Mouse (Mus musculus) hindbrain, embryonic 13.5 days (tissue): ENCODE results near the gene Ier5. TPM values are rescaled to one million over a fixed set of nuclear protein-coding genes. Genes with fewer than 3 reads are reported as not detected.
A peak's percentile ranks its signal among the peaks of the same experiment; 100 is the strongest.

Source experiments
- ATAC-seq: fragments of 200-750 bp; cut with Nextera tagmentation; 2 replicates; pipeline ENCODE4 v1.8.0; 2017; ENCODE audit warnings: moderate TSS enrichment; ENCODE audit not compliant: low FRiP score
- H3K27ac ChIP-seq: fragments of 300-500 bp; sonication (generic); 2 replicates; pipeline ENCODE4 v1.5.1; 2015; ENCODE audit warnings: inconsistent platforms, mild to moderate bottlenecking, moderate library complexity
- H3K27me3 ChIP-seq: fragments of 300-500 bp; sonication (generic); 2 replicates; pipeline ENCODE4 v1.6.1; 2015; ENCODE audit warnings: mild to moderate bottlenecking, inconsistent platforms
- H3K36me3 ChIP-seq: fragments of 300-500 bp; sonication (generic); 2 replicates; pipeline ENCODE4 v1.6.1; 2015; ENCODE audit warnings: mild to moderate bottlenecking, inconsistent platforms
- H3K4me1 ChIP-seq: fragments of 300-500 bp; sonication (generic); replicated peaks from 2 replicates; pipeline ENCODE4 v1.6.1; 2015; ENCODE audit warnings: inconsistent platforms
- H3K4me2 ChIP-seq: fragments of 300-500 bp; sonication (generic); 2 replicates; pipeline ENCODE4 v1.6.1; 2015; ENCODE audit warnings: inconsistent platforms, mild to moderate bottlenecking, moderate library complexity
- H3K4me3 ChIP-seq: fragments of 300-500 bp; sonication (generic); 2 replicates; pipeline ENCODE4 v1.5.1; 2015; ENCODE audit warnings: mild to moderate bottlenecking, inconsistent platforms
- H3K9ac ChIP-seq: fragments of 300-500 bp; sonication (generic); 2 replicates; pipeline ENCODE4 v1.6.1; 2015; ENCODE audit warnings: mild to moderate bottlenecking, inconsistent platforms
- H3K9me3 ChIP-seq: fragments of 300-500 bp; sonication (generic); 2 replicates; pipeline ENCODE4 v1.6.1; 2016; ENCODE audit warnings: inconsistent platforms
- WGBS: fragments of 180-500 bp; shearing (Covaris S2); methylation state at CpG from one replicate; pipeline ENCODE4 v1.1.7; 2015; 5-methylcytosine and 5-hydroxymethylcytosine counted together
- polyA plus RNA-seq: library from polyadenylated mRNA; unstranded; fragments of >200 nt; fragmentation: Nextera tagmentation; extraction: Ambion mirVana; gene quantifications from 2 replicates; pipeline ENCODE4 v1.2.1, GENCODE M21; 2015

Ier5 gene
- polyA plus RNA-seq, 1 experiment from 2014 or later, result 8.8 TPM

DNA sequence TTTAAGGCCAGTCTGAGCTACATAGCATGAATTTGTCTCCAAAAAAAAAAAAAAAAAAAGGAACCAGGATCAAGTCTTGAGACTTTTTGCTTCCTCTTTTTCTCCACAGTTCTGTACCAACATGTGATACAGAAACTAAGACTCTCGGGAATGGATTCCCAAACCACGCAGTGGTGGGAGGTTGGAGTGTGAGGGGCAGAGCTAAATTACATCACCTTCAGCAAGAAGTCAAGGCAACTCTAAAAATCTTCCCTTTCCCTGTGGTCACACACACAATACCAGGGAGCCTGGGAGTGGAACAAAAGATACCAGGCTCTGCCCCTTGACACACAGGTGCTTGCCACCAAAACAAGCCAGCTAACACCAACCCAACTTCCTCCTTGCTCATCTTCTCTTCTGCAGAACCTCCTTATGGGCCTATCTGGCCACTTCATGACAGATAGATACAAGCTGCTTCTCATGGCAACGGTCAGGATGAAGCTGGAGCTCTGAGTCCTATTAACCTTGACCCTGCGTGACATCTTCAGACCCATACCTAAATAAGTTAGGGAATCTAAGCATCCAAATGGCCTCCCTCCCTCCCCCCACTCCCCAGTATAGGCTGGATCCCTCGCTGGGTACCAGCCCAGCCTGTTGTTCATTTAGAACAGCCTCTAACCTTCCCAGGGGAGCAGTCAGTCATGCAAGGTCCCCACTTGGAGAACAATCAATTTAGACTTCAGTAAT, 28.7 kb downstream of the Ier5 start:
- H3K4me3 ChIP-seq, result no peak overlapping the region
- H3K36me3 ChIP-seq, result no peaks in the 10 kb centered on the region
- 0 out of 2 replicates have a peak, but pooled peaks have one; percentile 33 for ATAC-seq
- no peak overlapping the region for H3K9ac ChIP-seq
- no peaks in the 10 kb centered on the region for H3K9me3 ChIP-seq
- WGBS, result 56% methylated on average over 5 of the region's 5 CpGs
- no peaks in the 10 kb centered on the region for H3K27me3 ChIP-seq
- no peak overlapping the region for H3K27ac ChIP-seq
- peaks cover 36% of the 10 kb centered on the region for H3K4me1 ChIP-seq
- H3K4me2 ChIP-seq, result no peak overlapping the region

DNA sequence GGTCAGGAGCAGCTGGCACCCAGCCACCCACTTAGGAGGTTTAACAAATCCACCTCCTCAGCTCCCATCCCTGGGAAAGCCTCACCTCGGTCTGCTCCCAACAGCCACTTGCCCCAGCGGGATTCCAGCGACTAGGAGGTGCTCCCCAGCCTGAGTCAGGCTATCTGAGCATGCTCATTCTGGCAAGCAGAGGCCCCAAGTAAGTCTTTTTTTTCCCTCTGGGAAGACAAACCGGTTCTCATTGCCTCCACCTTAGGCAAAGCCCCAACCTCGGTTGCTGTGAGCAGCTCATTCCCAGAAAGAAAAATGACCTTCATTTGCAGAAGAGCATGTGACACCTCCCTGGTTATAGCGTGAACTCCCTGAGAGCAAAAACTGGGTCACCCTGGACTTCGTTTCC, 29.7 kb downstream of the Ier5 start:
- Histone ChIP-seq H3K9ac (no peak overlapping the region), H3K4me3 (no peak overlapping the region), H3K4me2 (no peak overlapping the region), H3K9me3 (no peaks in the 10 kb centered on the region), H3K36me3 (no peaks in the 10 kb centered on the region), H3K27me3 (no peaks in the 10 kb centered on the region), H3K4me1 (peaks cover 36% of the 10 kb centered on the region), H3K27ac (0 out of 2 replicates have a peak overlapping the region, but pooled peaks have one; percentile 1)
- WGBS, result 52% methylated on average over 7 of the region's 7 CpGs
- no peak for ATAC-seq

- WGBS, result 82% methylated on average over 5 of the region's 5 CpGs
- no peak overlapping the region for H3K4me3 ChIP-seq
- no peaks in the 10 kb centered on the region for H3K36me3 ChIP-seq
- no peak overlapping the region for H3K27ac ChIP-seq
- no peak overlapping the region for H3K9ac ChIP-seq
- ATAC-seq, result no peak
- H3K9me3 ChIP-seq, result no peaks in the 10 kb centered on the region
- H3K4me2 ChIP-seq, result no peak overlapping the region
- no peaks in the 10 kb centered on the region for H3K27me3 ChIP-seq
- peaks cover 28% of the 10 kb centered on the region for H3K4me1 ChIP-seq
These were observed 33.2 kb downstream of the Ier5 start for GRCm38 (mm10) chr1:155066196-155066595.

- no peak overlapping the region for H3K4me3 ChIP-seq
- WGBS, result 73% methylated on average over 11 of the region's 11 CpGs
- no peaks in the 10 kb centered on the region for H3K9me3 ChIP-seq
- no peak overlapping the region for H3K9ac ChIP-seq
- no peak for ATAC-seq
- no peaks in the 10 kb centered on the region for H3K36me3 ChIP-seq
- H3K27ac ChIP-seq, result no peak overlapping the region
- H3K4me1 ChIP-seq, result peaks cover 32% of the 10 kb centered on the region
- no peak overlapping the region for H3K4me2 ChIP-seq
- no peaks in the 10 kb centered on the region for H3K27me3 ChIP-seq
These were observed 34.3 kb downstream of the Ier5 start for GRCm38 (mm10) chr1:155065068-155065701.

DNA sequence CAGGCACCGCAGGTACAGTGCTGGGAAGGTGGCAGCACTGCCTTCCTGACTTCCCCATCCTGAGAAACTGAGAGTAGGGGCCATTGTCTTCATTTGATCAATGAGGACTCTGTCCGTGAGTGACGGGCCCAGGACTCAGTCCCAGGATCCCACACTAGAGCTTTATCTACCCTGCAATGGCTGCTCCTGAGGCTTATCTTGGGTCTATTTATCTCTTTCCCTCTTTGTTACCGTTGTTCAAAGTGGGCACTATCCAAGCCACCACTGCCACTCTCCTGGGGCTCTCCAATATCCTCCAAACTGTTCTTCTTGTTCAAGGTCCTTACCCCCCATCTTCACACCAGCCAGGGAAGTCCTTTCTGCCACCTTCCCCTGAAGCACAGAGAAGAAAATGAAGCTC, 34.8 kb downstream of the Ier5 start:
- Histone ChIP-seq H3K9ac (no peak overlapping the region), H3K9me3 (no peaks in the 10 kb centered on the region), H3K27me3 (no peaks in the 10 kb centered on the region), H3K4me3 (no peak overlapping the region), H3K4me2 (no peak overlapping the region), H3K36me3 (no peaks in the 10 kb centered on the region), H3K4me1 (peaks cover 38% of the 10 kb centered on the region), H3K27ac (no peak overlapping the region)
- ATAC-seq, result no peak
- 67% methylated on average over 4 of the region's 4 CpGs for WGBS

- Histone ChIP-seq H3K36me3 (no peaks in the 10 kb centered on the region), H3K27me3 (no peaks in the 10 kb centered on the region), H3K27ac (no peak overlapping the region), H3K9ac (no peak overlapping the region), H3K9me3 (no peaks in the 10 kb centered on the region), H3K4me3 (no peak overlapping the region), H3K4me1 (peaks cover 43% of the 10 kb centered on the region), H3K4me2 (no peak overlapping the region)
- ATAC-seq, result no peak
- WGBS, result 87% methylated on average over 5 of the region's 5 CpGs
These were observed 35.3 kb downstream of the Ier5 start for GRCm38 (mm10) chr1:155064111-155064510.

DNA sequence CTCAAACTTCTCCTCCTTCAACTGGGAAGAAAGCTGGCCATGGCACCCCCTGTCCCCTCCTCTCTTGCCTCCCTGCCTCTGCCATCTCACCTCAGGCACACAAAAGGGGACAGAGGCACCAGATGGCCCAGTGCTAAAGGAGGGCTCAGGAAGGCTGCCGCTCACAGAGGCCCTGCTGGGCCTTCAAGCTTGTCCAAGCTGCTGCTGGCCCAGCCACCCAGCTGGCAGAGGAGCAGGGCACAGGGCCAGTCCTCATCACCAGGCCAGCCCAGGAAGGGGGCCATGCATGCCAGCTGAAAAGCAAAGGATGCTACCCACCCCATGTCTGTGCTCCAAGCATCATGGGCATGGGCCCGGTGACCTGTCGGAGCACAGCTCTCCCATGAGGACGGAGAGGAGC, 36.5 kb downstream of the Ier5 start:
- no peak overlapping the region for H3K4me2 ChIP-seq
- WGBS, result 63% methylated on average over 4 of the region's 4 CpGs
- no peaks in the 10 kb centered on the region for H3K9me3 ChIP-seq
- no peak overlapping the region for H3K9ac ChIP-seq
- H3K4me3 ChIP-seq, result no peak overlapping the region
- H3K4me1 ChIP-seq, result peaks cover 52% of the 10 kb centered on the region
- no peaks in the 10 kb centered on the region for H3K36me3 ChIP-seq
- ATAC-seq, result peak; percentile 60
- H3K27me3 ChIP-seq, result no peaks in the 10 kb centered on the region
- peak overlapping the region; percentile 23; the same call in 1 of the 2 replicates for H3K27ac ChIP-seq

- peaks cover 56% of the 10 kb centered on the region for H3K4me1 ChIP-seq
- ATAC-seq, result no peak
- no peaks in the 10 kb centered on the region for H3K36me3 ChIP-seq
- H3K9ac ChIP-seq, result no peak overlapping the region
- H3K27ac ChIP-seq, result peak overlapping the region; percentile 66; the same call in 1 of the 2 replicates
- H3K27me3 ChIP-seq, result 0 out of 2 replicates have a peak, but pooled peaks cover under 1% of the 10 kb centered on the region
- 93% methylated on average over 7 of the region's 7 CpGs for WGBS
- H3K9me3 ChIP-seq, result no peaks in the 10 kb centered on the region
- no peak overlapping the region for H3K4me3 ChIP-seq
- no peak overlapping the region for H3K4me2 ChIP-seq
These were observed 37.4 kb downstream of the Ier5 start for GRCm38 (mm10) chr1:155062057-155062456.

DNA sequence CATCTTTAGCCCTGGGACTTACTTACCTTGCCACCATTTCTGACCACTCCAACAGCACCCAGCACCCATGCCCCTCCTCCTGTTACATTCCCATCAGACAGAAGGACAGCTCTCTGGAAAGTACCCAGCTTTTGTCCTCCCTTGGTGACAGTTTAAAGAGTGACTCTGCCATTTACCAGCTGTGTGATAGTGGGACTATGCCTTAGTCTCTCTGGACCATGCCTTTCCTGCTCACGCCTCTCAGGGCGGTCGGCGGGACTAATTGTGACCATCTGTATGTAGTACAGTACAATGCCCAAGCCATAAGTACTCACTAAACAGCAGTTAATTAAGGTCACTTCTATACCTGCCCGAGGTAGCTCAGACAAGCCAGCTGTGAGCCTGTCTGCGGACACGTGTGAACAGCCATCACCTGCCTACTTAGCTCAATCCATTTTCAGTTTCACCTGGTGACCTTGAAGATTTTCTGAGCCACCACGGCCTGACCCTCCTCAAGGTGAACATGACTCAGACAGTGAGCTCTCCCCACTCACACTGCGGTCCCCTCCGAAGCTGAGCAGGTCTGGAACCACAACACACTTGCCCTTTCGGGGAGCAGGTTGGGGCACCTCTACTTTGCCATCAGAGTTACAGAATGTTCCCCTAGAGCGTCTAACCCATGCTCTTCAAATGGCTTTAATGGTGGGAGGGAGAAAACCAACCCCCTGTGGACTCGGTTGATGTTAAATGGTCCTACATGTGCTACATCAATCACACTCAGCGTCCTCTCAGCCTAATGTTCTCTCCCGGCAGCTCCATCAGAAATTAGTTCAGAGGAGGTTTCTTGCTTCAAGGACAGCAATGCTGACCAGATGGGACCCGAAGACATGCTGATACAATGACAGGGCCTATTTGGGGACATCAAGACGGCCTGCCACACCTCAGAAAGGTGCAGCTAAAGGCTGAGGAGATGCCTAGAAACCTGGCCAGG, 38.3 kb downstream of the Ier5 start:
- 65% methylated on average over 17 of the region's 17 CpGs for WGBS
- H3K9ac ChIP-seq, result no peak overlapping the region
- H3K4me2 ChIP-seq, result no peak overlapping the region
- peaks cover 59% of the 10 kb centered on the region for H3K4me1 ChIP-seq
- H3K4me3 ChIP-seq, result no peak overlapping the region
- H3K9me3 ChIP-seq, result no peaks in the 10 kb centered on the region
- 0 out of 2 replicates have a peak, but pooled peaks cover 3% of the 10 kb centered on the region for H3K27me3 ChIP-seq
- H3K36me3 ChIP-seq, result no peaks in the 10 kb centered on the region
- no peak for ATAC-seq
- H3K27ac ChIP-seq, result peak overlapping the region; percentile 66

DNA sequence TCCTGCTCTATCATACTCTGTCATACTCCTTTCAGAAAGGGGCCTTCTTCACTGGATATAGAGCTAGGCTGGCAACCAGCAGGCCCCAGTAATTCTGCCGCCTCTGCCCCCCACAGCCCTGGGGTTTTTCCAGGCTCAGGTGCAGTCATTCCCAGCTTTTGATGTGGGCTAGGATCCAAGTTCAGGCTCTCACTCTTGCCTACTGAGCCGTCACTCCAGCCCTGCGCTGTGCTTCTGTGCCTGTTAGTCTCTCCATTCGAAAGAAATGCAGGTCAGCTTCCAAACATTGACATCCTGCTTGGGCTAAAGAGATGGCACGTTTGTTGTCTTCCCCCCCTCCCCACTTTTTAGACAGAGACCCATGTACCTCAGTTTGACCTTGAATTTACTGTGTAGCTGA, 39.2 kb downstream of the Ier5 start:
- peaks cover 63% of the 10 kb centered on the region for H3K4me1 ChIP-seq
- H3K4me3 ChIP-seq, result no peak overlapping the region
- no peak overlapping the region for H3K4me2 ChIP-seq
- H3K36me3 ChIP-seq, result no peaks in the 10 kb centered on the region
- H3K27me3 ChIP-seq, result 0 out of 2 replicates have a peak, but pooled peaks cover 3% of the 10 kb centered on the region
- no peak overlapping the region for H3K9ac ChIP-seq
- H3K9me3 ChIP-seq, result no peaks in the 10 kb centered on the region
- ATAC-seq, result no peak; the same call in 1 of the 2 replicates
- WGBS, result 48% methylated on average over 5 of the region's 5 CpGs
- H3K27ac ChIP-seq, result peak overlapping the region; percentile 66

GRCm38 (mm10) chr1:155059505-155059904, 39.9 kb downstream of the Ier5 start:
- Histone ChIP-seq H3K9ac (peak overlapping the region; percentile 43; the same call in 1 of the 2 replicates), H3K27me3 (0 out of 2 replicates have a peak, but pooled peaks cover 3% of the 10 kb centered on the region), H3K4me3 (no peak overlapping the region), H3K4me1 (peaks cover 63% of the 10 kb centered on the region), H3K9me3 (no peaks in the 10 kb centered on the region), H3K4me2 (no peak overlapping the region), H3K27ac (peak overlapping the region; percentile 66), H3K36me3 (no peaks in the 10 kb centered on the region)
- 41% methylated on average over 14 of the region's 14 CpGs for WGBS
- ATAC-seq, result no peak
